Mouse (Mus musculus) heart, postnatal 4 days (tissue): ENCODE results near the gene Ppt2. TPM values are rescaled to one million over a fixed set of nuclear protein-coding genes. Genes with fewer than 3 reads are reported as not detected.

Source experiments
- DNase-seq: peaks from one replicate; pipeline ENCODE4 v3.0.0; 2021
- total RNA-seq, 2 experiments: library from RNA; stranded (reverse); gene quantifications; 2 replicates each; pipeline ENCODE4 v1.2.3; 2021

The Ppt2 gene
- total RNA-seq, 2 experiments from 2014 or later: 37.8 to 41.8 TPM

DNA sequence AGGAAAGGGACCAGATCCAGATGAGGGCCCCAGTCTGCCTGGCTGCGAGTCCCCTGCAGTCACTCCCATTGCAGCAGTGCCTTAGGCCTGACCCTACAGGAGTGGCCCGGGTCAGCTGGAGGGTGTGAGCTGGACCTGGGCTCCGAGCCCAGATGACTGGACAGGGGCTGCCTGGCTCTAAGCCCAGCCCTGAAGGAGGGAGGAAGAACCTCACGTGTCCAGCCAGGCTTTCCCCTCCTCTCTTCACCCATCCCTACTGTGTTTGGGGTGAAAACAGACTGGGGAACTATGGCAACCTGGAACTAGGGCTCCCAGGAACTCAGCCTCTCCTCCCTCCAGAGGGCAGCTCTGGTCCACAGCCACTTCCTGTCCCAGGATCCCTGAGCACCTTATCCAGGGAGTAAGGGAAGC, 27.3 kb upstream of the Ppt2 start:
- DNase-seq: peak; percentile 93

DNA sequence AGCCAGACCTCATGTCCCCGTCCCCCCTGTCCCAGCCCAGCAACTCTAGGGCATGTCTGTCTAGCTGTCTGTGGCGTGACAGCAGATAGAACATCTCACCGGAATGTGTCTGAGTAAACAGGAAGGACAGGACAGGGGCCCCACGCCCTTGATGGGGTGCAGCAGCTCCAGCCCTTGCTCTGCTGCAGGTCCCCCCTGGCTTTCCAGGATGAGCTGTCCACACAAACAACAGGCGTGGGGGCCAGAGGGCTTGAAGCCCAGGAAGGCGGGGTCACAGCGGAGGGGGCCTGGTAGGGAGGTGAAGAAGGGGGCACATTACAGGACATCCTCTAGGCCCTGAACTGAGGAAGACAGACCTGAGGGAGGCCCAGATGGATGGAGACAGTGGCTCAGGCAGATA, 26.9 kb upstream of the Ppt2 start:
- no peak for DNase-seq

DNA sequence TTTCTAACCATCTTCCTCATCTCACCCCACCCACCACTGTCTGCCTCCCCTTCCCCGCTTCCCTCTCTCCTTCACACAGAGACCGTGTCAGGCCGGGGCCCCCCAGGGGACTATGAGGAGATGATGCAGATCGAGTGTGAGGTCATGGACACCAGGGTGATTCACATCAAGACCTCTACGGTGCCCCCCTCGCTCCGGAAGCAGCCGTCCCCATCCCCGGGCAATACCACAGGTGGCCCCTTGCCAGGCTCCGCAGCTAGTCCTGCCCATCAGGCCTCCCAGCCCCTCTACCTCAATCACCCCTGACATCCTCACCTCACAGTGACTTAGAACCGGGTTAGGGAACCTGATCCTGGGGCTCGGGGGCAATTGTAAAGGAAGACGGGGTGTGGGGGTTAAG, 26.1 kb upstream of the Ppt2 start:
- DNase-seq: peak; percentile 46

DNA sequence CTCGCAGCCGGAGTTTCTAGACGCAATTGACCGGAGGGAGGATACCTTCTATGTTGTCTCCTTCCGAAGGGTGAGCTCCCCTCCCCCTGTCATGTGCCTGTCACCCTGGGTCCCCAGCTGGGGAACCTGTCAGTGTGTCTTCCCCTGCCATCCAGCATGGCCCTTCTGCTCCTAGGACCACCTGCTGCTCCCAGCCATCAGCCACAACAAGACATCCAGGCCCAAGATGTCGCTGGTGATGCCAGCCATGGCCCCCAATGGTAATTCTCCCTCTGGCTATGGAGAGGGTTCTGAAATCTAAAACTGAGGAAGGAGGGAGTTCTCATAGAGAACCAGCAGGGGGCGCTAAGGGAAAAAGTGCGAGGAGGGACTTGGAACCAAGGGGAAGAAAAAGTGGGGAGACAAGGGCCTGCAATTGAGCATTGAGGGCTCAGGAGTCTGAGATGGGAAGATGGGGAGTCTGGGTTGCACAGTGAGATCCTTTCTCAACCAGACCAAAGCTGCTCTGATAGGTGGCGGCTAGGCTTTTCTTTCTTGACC, 25.5 kb upstream of the Ppt2 start:
- peak; percentile 80 for DNase-seq

DNA sequence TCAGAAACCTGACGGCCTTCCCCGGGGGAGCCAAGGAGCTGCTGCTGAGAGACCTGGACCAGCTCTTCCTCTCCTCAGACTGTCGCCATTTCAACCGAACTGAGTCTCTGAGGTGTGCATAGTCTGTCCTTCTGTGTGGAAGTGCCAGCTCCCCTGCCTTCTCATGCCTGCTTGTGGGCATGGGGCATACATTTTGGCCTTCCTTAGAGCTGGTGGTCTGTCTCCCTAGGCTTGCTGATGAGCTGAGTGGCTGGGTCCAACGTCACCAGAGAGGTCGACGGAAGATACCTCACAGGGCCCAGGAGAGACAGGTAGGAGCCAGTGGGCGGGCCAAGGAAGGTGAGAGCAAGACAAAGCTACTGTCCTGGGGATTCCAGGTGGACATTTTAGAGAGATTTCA, 24.7 kb upstream of the Ppt2 start:
- DNase-seq: no peak

DNA sequence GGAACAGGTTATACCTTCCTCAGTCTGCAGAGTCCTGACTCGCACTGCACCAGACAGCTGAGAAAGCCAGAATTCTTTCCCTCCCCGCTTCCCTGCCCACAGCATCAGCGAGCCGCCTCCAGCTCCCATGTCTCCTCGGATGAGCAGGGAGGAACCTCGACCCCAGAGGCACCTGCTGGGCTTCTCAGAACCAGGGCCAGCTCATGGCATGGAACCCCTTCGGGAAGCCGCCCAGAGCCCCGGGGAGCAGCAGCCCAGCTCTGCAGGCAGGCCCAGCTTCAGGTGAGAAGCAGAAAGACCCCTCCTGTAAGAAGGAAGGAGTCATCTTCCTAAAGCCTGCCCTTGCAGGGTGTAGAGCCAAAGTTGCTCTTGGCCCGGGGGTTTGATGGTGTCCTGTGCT, 24.2 kb upstream of the Ppt2 start:
- DNase-seq: no peak

DNA sequence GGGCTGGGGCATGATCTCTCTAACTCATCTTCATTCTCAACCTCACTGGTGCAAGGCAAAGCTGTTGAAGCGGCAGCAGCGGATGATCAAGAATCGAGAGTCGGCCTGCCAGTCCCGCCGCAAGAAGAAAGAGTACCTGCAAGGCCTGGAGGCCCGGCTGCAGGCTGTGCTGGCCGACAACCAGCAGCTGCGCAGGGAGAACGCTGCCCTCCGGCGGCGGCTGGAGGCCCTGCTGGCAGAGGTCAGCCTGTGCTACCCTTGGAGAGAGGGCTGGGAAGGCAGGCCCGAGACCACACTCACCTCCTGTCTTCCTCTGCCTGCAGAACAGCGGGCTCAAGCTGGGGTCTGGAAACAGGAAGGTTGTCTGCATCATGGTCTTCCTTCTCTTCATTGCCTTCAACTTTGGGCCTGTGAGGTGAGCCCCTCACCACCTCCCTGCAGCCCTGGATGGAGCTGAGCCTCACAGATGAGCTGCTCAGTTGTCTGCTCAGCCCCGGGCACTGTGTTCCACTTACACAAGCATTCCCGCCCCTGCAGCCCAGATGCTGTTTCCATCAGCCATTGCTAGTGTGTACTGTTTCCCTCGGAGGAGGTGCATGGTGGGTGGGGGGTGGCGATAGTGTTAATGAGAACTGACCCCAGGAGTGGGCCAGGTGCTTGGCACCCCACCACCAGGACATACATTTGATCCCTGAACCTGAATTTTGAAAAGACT, 23.4 kb upstream of the Ppt2 start:
- DNase-seq: peak; percentile 71

DNA sequence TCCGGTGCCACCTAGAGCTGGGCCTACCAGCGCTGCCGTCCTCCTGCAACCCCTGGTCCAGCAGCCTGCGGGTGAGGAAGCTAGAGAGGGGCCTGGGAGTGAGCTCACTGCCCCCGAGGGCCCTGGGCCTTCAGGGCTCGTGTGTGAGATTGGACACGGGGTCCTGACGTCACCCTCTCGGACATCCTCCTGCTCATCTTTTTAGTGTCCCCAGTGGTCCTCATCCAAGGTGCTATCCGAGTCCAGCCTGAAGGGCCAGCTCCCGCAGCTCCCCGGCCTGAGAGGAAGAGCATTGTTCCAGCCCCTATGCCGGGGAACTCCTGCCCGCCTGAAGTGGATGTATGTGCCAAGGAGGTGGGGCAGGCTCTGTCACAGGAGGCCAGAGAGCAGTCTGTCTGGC, 22.5 kb upstream of the Ppt2 start:
- DNase-seq: no peak

DNA sequence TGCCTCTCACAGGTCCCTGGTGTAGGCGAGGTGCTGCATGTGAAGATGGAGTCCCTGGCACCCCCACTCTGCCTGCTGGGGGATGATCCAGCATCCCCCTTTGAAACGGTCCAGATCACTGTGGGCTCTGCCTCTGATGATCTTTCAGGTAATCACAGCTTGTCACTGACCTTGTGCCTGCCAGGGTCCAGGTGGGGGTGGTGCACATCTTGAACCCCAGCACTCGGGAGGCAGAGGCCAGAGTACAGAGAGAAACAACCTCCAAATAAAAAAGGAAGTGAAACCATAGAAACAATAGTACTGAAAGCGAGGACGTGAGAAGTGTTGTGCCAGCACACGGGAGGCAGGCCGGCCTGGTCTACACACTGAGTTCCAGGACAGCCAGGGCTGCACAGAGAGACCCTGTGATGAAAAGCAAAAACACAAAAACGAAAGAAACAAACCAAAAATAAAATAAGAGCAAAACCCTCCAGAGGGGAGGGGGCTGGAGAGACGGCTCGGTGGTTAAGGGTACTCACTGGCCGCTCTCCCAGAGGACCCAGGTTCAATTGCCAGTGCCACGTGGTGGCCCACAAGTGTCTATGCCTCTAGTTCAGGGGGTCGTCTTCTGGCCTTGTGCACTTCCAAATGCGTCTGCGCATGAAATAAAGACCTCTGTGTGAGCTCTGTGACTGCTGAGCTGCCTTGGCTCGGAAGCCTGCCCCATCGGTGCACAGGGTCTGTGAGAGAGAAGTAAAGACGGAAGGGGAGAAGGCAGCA, 21.0 kb upstream of the Ppt2 start:
- DNase-seq: no peak

DNA sequence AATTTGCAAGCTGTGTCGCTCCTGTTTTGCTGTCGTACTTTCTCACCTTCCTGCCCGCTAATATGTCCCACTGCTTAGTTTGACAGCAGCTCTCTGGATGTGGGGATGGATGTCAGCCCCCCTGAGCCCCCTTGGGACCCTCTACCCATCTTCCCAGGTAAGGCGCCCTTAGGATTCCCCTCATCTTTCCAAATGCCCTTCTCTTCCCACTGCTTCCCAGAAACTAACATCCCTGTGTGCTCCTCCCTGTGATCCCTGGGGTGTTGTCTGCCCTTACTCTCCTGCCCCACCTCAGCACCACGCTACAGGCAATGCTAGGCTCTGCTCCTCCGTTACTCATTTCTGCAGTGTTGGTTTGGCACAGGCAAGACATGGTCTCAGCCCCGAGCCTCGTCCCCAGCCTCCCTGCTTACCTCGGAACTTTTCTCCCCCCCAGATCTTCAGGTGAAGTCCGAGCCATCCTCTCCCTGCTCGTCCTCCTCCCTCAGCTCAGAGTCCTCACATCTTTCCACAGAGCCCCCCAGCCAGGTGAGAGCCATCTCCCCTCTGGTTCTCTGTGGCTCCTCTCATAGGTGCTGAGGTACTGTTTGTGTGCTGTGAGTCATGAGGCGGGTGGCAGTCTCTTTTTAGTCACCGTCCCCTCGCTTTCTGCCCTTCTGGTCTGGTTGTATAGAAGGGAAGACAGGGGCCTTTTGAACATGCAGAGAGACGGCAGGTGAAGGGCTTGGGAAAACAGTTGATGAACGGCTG, 20.0 kb upstream of the Ppt2 start:
- no peak for DNase-seq

DNA sequence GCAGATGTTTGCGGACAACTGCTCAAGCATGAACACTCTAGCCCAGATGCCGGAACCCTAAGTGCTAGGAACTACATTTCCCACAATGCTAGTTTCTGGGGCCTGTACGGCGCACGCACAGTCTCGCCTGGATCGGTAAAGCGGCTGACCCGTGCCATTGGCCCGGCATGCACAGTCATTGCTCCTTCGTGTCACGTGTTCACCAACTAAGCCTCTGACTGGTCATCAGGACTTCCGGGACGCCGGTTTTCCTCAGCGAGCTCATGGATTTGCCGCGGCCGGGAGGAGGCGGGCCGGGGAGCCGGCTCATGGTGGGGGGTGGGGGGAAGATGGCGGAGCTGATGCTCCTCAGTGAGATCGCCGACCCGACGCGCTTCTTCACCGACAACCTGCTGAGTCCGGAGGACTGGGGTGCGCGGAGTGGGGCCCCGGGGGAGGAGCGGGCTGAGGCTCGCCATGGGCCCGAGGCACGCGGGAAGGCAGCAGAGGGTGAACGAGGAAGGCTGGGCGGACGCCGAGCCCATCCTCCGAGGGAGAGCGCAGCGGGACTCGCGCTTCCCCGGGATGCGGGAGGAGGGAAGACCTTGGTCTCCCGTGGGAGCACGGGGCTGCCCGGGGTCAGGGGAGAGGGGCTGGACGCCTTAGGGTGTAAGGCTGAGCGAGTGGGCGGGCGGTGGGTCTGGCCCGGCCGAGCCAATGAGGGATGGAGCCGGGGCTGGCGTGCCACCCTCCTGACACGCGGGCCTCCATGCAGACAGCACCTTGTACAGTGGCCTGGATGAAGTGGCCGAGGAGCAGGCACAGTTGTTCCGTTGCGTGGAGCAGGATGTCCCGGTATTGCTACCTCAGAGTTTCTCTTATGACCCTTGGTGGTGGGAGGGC, 18.8 kb upstream of the Ppt2 start, which contains the start of gene Atf6b:
Gene Atf6b, plus strand, starts transcription at position 241 of the 882 bp plus-strand sequence.
- peak; percentile 95 for DNase-seq

DNA sequence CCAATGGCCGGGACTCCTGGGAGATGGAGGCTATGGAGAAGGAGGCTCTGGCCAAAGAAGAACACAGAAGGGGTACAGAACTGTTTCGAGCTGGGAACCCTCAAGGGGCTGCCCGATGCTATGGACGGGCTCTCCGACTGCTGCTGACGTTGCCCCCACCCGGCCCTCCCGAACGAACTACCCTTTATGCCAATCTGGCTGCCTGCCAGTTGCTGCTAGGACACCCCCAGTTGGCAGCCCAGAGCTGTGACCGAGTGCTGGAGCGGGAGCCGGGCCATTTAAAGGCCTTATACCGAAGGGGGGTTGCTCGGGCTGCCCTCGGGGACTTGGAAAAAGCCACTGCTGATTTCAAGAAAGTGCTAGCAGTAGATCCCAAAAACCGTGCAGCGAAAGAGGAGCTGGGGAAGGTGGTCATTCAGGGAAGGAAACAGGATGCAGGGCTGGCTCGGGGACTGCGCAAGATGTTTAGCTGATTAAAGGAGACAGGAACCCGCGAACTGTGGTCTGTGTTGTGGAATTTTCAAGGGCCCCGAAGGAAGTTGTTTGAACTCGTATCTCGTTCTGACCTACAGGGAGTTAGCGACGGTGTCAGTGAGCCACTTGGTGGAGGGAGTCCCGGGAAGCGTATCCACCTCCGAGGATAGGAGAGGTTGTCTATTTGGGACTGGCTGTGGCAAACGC, 17.7 kb upstream of the Ppt2 start:
- DNase-seq: no peak

DNA sequence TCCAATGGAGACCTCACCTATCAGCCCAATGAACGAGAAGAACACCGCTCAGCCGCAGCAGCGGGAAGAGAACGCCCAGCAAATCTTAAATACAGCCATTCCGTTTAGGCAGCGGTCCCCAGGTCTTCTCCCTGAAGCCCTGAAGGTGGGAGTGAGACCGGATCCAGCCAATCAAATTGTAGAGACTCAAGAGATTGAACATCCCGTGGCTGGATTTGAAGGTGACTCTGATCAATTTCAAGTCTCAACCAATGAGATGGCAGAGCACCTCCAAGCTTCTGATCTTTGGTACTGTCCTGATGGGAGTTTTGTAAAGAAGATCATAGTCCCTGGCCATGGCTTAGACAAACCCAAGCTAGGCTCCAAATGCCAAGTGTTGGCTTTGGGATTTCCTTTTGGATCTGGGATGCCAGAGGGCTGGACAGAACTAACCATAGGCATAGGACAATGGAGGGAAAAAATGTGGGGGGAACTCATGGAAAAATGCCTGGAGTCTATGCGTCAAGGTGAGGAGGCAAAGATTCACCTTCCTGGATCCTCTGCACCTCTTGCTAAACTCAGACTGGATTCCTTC, 17.0 kb upstream of the Ppt2 start:
- DNase-seq: no peak

DNA sequence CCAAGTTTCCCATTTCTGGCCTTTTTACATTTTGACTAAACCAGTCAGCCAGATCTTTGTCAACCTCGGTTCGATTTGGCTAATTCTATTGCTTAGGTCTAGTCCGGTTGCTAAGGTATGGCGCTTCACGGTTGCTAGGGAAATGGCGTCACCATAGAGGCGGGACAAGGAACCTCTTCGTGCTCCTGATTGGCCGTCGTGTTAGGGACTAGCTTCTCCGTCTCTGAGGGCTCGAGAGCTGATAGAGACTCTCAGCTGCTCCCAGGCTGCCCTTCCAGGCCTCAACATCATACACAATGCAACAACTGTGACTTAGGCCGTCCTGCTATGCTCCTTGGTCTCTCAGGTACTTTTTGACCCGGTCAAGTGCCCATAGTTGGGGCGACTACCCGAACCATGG, 16.3 kb upstream of the Ppt2 start, which contains the start of gene Fkbpl:
Gene Fkbpl, plus strand, starts transcription at position 157 of the 400 bp plus-strand sequence.
- DNase-seq: peak; percentile 97

DNA sequence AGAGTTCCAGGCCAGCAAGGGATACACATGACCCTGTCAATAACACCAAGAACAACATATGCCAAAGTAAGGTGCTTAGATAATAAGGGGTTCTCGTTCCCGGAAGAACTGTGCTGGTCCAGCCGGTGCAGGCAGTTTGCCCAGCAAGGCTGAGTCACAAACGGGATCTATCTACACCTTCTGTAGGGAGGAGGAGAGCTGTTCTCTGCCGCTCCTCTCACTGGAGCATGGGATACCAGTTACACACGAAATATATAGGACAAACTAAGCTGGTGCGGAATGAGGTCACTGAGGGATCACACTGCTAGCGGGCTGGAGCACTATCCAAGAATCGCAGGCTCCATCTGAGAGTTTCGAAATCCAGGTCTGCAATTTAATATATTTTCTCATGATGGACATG, 15.6 kb upstream of the Ppt2 start:
- no peak for DNase-seq

DNA sequence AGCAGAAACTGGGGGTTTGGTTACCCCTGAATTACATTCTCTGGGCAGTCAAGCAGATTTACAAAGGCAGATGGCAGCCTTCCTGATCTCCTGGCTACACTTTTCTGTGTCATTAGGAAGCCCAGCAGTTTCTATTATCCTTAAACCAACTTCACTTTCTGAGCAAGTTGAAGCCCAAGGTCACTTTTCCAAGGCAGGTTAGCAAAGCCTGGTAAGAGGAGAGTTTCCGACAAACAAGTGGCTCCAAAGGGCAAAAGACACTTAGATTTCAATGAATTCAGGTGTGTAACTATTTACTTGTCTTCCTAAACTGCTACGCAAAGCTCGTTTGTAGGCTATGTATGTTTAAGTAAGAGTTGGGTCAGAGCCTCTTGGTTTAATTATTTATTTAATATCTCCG, 15.1 kb upstream of the Ppt2 start:
- no peak for DNase-seq

DNA sequence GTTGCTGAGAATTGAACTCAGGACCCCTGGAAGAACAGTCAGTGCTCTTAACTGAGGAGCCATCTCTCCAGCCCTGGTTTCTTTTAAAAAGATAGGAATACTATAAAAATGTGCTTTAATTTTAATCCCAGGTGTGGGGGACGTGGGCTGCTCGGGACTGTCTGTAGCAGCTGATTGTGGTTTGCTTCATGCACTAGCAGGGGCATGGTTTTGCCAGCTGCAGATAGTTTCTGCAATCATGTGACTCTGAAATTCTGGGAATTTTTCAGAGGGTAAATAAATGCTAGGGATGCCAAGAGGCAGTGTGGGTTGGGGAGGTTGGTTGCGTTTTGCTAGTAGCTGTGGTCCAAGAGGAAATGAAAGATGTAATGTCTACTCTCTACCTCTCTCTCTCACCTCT, 13.6 kb upstream of the Ppt2 start:
- no peak for DNase-seq

DNA sequence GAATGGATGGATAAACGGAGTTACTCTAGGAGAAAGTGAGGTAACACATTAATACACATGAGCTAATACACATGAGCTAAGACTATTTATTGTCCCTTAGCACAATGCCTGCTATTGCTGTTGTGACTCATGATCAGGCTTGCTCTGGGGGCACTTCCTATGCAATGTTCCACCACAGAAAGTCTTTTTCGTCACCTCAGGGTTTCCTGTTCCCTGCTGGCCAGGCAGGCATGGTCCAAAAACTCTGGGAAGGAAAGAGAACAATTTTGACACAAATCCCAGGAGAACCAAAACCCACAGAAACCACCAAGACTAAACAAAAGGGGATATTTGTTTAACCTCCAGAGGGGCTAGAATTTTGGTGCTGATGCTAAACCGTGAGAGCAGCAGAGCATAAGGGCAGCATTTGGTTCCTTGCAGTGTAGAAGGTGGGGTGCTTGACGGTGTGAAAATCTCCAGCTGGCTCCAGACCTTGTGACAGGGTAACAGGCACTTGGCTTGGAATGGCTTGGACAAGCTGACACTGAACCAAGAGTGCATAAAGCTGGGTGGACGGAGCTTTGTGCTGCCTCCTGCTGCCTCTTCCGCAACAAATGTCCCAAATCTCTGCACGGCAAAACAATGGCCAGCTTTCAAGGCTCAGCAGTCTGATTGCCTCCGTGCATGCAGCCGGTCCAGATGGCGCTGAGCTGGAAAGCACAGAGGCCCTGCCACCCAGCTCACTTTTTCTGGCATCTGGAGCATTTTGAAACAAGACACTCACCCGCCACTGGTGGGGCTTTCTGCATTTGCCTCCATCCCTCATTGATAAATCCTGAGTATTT, 12.7 kb upstream of the Ppt2 start:
- peak; percentile 62 for DNase-seq

DNA sequence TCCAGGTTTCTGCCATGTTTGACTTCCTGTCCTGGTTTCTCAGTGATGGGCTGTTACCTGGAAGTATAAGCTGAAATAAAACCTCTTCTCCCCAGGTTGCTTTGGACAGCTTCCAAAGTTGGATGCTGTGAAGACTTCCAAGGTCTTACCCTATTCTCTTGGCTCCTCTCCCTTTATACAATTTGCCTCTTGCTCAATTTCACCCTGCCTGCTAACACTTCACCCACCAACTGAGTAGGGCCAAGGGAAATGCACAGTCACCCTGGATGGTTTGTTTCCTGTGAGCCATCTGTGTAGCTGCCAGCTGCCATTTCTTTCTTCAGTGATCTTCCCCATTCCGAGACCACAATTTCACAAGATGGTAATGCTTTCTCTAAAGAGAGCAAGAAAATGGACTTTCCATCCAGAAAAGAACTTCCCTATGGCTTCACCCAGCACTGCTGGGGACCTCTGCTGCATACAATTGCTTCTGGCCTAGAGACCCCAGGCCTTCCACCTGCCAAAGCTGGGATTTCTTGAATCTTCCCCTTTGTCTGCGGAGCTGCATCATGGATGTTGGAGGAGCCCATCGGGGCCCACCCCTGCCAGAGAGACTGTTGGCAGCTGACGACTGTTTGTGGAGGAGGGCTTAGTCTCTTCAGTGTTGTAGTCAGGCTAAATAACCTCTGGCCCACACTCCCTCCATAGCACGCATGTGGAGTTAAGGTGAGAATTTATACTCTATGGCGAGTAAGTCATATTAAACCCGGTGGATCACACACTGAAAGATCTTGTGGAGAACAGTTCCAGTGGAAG, 11.3 kb upstream of the Ppt2 start:
- DNase-seq: no peak
